Mouse (Mus musculus) layer of hippocampus, postnatal 25 days (tissue): Measurements from ENCODE around the gene Nes. TPM values are rescaled to one million over a fixed set of nuclear protein-coding genes. Genes with fewer than 3 reads are reported as not detected.

Experiments
- DNase-seq, 2 experiments: peaks; one replicate each; pipeline ENCODE4 v3.0.0; 2022; ENCODE audit warnings: mixed read lengths in 2 of 2, low spot score in 1 of 2; ENCODE audit errors: extremely low spot score in 1 of 2
- total RNA-seq, 2 experiments: library from RNA; stranded (reverse); gene quantifications; 2 replicates each; pipeline ENCODE4 v1.2.3; 2021

The Nes gene
- total RNA-seq, 2 experiments from 2014 or later, result 4.6 to 5.5 TPM

DNA sequence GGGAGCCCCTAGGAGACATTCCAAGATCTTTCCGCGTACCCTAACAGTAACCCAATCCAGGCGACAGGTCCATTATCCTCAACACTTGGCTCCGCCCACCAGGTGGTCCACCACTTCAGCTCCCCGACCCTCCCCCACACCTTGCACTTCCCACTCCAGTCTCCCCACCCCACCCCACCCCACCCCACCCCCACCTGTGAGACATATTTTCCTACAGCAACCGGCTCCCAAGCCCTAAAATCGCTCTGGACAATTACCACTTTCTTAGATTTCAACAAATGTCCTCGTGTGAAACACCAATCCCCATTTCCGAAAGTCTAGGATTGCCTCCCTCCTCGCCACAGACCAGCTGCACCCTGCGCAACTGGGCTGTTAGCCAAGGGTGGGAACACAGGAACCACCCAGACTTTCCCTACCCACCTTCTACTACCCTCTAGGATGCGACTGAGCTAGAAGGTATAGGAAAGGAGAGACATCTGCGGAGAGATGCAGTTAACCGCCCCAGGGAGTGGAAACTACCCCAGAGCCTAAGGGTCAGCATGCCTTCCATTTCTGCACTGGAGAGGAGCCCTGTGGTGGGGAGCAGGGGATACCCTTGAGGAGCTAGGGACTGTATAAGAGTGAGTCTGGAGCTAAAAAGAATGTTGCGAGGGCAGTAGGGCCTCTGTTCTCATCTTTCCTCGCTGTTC is 21.5 kb upstream of the Nes start:
- DNase-seq, result no peak

DNA sequence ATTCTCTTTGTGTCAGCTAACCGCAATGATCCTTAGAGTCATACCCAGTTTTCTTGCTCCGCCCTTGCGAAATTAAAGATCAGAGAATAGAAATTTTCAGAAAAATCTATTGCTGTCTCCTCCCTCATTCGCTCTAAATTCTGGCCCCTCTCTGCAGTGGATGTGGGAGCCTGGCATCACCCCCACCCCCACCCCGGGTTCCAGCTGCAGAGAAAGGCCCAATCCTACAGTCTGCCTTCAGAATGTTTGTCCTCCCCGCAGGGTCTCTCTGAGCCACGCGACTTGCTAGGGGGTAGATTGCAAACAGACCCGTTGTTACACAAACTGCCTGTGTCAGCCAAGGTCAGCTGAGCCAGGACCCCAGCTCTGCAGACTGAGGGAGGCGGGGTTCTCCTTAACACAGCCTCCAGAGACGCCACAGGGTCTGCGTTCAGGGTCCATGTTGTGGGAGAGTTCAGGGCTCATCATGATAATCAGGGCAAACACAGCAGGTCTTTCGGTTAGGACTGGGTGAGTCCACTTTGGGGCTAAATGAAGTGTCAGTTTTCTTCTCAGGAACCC is 20.8 kb upstream of the Nes start:
- DNase-seq, result no peak

DNA sequence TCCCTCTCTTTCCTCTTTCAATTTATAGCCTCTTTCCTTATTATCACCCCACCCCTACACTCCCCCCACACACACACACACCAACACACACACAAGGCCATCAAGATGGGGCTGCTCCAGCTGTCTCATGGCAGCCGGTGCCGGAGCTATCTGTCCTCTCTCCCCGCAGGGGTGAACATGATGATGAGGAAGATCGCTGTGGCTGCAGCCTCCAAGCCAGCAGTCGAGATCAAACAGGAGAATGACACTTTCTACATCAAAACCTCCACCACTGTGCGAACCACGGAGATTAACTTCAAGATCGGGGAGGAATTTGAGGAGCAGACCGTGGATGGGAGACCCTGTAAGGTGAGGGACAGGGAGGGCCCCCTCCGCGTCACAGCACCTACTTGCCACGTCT is 18.9 kb upstream of the Nes start:
- DNase-seq, result no peak

DNA sequence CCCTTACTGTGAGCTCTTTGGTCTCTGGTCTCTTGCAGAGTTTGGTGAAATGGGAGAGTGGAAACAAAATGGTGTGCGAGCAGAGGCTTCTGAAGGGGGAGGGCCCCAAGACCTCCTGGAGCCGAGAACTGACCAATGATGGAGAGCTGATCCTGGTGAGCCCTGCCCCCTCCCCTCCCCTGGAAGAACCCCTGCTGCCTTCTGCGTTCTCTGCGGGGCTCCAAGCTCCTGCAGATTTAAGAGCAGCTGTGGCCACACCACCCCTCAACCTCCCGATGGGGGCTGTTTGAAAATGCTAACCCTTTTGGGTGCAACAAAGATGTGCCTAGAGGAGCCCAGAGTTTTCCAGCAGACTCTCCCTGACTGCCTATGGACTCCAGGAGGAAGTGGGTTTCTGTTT is 18.4 kb upstream of the Nes start:
- DNase-seq, result no peak

DNA sequence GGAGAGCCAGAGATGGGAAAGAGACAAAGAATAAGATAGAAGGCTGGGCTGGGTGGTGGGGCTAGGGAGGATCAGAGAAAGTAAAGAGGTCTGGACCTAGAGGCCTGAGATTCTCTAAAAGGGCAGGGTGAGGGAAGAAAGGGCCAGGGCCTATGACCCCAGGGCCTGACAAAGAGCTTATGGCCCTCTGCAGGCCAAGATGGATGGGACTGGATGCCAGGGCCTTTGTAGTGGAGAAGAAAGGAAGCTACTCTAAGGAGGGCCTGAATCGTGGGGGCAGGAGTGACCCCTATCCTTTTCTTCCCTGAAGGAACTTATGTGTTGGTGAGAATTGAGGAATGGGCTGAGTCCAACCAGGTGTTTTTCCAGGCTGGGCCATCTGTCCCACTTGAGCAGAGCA is 12.8 kb upstream of the Nes start:
- DNase-seq, result no peak

DNA sequence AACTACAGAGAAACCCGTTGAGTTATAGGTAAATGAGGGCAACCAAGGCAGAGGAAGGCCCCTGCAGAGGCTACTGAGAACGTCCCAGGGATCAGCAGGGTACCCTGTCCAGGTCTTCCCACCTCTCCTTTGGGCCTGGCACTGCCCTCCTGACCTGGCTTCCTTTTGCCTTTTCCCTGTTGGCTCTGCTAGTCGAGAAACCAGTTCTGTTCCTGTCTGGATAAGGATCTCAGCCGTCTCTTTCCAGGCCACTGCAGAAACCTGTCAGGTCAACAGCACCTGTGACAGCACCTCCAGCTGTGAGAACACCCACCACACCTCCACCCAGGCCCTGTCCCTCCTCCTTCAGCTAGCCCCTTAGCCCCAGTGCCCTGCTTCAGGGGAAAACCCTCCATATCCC is 12.4 kb upstream of the Nes start:
- DNase-seq, result no peak

DNA sequence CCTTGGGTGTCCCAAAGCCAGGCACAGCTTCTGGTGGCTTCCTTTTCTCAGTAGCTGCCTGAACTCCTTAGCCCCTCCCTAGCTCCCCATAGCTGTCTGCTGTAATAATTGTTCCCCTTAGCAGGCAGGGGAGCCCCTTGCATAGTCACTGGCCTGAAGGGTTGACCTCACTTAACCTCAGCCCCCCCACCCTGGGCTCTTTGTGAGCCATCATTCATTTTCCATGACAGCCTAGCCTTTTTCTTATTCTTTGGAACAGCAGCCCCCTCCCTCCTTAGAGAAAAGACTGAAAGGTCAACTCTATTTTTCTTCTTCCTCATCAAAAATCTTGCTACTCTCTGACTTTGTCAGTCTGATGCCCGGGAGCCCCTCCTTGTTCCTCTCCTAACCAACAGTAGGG is 11.9 kb upstream of the Nes start:
- DNase-seq, result no peak

DNA sequence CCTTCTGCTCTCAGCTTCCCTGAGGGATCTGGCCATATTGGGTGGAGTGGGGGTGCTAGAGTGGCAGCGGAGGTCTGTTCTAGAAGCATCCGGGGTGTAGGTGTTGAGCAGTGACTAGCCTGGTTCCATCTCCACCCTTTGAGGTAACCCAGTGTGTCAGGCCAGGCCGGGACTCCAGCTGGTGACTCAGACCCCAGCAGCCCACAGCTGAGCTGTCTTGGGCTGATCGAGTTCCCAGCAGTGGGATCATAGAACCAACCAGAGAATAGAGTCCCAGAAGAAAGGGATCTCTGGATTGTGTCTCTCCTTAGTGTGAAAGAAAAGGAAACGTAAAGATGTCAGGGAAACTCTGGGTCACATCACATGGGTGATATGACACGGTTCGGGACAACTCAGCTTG is 11.5 kb upstream of the Nes start:
- no peak for DNase-seq

DNA sequence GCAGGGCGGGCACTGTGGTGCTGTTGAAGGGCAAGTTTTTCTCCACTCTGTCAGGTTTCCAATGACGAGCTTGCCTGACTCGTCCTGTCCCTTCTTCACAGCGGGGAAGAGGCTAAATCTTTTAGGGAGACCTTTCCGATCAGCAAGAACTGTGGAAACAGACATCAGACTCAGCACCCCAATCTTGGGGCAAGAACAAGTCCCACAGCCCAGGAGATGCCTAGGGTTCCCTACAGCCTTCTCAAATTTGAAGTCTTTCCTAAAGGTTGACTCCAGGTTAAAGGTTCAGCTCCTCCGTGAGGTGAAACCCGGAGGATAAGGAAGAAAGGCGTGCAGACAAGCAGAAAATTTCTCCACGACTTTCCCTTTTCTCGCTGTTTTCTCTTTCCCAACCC is 10.7 kb upstream of the Nes start:
- no peak for DNase-seq

DNA sequence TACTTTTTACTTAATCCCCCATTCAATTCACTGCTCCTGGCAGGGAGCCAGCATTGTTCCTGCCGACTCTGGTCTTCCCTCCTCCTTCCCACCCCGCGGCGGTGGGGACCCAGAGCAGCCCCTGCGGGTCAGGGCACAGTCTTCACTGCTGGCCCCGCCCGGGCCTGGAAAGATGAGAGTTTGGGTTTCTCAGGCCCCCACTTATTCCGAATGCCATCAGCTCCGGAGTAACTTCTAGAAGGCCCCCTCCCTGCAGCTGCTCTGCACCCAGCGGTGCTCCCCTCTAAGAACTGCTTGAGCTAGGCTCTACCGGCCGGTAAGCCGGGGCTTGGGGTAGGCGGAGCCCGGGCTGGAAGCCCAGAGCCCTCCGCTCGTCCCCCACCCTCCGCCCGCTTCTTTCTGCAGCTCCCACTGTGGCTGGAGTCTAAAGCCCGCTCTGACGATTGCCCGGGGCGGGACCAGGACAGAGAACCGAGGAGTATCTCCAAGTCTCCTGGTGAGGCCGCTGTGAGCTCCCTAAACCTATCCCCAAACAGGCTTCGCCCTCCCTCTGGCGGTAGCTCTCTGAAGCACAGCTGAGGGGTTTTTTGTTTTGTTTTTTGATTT is 10.2 kb upstream of the Nes start:
- peak; percentile 63 to 72 for DNase-seq

DNA sequence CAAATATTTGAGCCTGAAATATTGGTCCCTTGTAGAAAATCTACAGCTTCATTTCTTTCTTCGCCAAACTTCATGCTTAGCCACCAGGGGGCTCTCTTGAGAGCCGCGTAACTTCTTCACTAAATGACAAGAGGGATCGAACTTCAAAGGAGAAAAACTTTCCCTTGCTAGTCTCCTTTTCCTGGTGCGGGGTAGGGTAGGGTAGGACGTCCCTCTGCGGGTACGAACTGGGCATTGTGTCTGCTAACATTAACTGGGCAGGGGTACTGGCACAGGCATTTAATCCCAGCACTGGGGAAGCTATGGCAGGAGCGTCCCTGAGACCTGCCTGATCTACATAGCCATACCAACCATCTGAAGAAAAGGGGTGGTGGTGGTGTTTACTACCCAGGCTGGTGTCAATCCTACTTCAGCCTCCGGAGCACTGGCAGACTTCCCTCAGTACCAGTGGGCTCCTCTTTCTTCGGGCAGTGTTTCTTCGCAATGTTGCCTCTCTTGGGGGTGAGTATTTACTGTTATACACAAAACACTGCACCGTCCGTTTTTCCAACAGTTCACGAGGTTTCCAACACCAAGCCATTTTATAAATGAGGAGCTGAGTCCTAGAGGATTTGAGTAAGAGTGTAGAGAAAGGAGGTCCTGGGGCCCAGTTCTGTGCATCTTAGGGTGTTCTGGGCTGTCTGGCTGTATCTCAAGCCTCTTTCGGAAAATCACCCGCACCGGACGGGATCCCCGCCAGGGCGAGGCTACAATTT is 517 bp upstream of the Nes start:
- peak in 1 of 2 experiments; percentile 60 for DNase-seq

DNA sequence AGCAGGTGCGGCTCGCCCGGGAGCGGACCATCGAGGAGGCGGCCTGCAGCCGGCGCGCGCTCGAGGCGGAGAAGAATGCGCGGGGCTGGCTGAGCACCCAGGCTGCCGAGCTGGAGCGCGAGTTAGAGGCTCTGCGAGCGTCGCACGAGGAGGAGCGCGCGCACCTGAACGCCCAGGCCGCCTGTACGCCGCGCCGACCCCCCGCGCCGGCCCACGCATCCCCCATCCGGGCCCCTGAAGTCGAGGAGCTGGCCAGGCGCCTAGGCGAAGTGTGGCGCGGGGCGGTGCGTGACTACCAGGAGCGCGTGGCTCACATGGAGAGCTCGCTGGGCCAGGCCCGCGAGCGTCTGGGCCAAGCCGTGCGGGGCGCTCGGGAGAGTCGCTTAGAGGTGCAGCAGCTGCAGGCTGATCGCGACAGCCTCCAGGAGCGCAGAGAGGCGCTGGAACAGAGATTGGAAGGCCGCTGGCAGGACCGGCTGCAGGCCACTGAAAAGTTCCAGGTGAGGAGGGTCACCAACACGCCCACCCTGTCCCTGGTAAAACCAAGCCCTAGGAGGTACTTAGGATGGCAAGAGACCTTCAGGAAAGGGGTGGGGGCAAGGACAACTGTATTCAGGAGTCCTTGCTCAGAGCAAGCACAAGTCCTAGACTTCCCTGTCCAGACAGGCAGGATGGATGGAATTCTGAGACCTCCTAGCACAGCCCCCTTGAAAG is 768 bp downstream of the Nes start:
- no peak for DNase-seq

DNA sequence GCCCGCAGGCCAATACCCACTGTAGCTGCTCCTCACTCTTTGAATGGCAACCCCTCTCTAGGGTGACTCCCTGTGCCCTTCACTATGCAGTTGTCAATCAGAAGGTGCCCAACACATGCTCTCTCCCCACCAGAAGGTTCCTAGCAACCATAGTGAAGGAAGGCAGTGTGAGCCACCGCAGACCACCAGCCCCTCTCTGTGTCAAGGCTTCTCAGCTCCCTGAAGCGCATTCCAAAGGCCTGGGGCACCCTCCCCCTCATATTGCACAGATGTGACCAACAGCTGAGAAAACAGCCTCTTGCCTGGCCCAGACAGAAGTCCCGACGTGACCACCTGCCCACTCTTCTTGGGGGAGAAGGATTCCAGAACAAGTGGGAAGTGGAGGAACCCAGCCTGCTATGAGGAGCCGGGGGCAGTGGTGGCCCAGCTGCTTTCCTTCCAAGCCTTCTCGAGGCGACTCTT is 1.4 kb downstream of the Nes start:
- no peak for DNase-seq

DNA sequence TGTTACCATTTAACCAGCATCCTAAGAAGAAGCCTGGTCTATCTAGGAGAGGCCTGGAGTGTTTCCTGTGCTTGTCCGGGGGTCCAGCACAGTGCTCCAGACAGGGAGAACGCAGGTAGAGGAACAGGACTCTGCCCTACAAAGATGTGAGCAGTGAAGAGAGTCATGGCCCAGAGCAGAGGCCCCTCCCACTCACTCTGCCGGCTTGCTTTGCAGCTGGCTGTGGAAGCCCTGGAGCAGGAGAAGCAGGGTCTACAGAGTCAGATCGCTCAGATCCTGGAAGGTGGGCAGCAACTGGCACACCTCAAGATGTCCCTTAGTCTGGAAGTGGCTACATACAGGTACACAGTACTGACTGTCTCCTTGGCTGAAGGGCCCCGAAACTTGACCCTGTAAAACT is 1.9 kb downstream of the Nes start:
- DNase-seq, result no peak

DNA sequence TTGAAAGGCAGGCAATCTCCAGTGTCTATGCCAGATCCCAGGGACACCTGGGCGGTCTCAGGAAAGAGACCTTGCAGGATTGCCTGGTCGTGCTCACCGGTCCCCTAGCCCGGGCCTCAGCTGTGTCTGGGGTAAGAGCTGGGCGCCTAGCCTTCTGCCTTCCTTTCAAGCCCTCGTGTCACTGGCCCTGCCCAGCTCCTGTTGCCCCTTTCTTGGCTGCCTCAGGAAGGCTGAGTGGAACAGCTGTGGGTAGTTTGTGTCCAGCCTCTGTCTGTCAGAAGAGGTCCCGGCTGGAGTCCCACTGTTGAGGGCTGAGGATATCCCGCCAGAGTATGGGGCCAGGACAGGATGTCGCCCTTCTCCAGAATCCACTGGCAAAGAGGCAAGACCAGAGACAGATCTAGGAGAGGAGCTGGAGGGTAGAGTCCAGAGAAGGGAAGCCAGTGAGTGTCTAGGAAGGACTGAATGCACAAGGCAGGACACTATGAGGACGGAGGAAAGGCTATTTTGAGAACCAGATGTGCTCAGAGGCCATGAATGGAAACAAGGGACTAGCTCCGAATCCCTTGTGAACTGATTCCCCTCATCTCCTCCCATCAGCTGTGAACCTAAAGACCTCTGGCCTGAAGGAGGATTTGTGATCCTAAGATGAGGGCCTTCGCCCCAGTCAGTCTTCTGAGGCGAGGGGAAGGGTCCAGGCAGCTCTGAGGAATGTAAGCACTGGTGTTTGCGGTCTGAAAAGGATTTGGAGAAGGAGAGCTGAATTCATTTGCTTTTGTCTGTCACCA is 2.9 kb downstream of the Nes start:
- no peak for DNase-seq

DNA sequence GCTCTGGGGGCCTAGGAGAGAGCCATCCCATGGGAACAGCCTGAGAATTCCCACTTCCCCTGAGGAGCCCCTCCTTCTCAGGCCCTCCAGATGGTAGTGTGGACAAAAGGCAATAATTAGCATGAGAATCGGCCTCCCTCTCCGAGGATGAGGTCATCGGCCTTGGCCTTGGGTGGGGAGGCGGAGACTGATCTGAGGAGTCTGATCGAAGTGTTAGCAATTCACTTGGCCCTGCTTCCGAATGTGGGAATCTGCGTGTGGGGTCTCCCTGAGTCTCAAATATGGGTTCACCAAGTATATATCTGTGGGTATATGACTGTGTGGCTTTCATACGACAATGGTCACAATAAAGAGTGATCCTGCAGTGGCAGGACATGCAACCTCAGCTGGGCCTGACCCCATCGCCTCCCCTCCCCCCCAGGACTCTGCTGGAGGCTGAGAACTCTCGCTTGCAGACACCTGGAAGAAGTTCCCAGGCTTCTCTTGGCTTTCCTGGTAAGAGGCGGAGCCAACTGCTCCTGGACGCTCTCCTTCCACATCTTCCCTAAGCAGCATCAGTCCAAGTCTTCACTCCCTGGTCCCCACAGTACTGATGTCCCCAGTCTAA is 3.6 kb downstream of the Nes start:
- DNase-seq, result no peak

DNA sequence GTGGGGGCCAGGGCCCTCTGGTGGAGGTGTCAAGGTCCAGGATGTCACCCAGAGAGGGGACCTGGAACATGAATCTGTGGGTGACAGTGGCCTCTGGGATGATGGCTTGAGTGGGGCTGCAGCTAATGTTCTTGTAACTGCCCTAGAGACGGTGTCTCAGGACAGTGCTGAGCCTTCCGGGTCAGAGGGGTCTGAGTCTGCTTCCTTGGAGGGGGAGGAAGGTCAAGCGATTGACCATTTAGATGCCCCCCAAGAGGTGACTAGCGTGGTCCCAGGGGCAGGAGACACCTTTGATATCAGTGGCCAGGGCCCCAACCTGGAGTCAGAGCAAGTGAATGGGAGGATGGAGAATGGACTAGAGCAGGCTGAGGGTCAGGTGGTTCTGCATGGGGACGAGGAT is 8.6 kb downstream of the Nes start:
- DNase-seq, result no peak

DNA sequence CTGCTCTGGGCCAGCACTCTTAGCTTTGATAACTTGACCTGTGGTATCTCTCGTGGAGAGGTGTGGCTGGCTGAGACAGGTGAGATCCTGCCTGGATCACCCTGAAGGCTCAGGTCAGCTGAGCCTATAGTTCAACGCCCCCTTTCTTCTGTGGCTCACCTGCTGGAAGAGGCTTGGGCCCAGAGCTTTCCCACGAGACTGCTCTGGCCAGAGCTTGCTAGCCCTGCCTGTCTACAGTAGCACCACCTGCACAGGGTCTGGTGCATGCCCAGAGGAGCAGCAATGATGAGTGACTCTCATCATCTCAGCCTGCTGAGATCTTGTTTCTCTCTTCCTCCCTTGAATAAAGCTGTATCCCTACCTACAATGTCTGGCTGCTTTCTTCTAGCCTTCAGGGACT is 9.2 kb downstream of the Nes start:
- no peak for DNase-seq

DNA sequence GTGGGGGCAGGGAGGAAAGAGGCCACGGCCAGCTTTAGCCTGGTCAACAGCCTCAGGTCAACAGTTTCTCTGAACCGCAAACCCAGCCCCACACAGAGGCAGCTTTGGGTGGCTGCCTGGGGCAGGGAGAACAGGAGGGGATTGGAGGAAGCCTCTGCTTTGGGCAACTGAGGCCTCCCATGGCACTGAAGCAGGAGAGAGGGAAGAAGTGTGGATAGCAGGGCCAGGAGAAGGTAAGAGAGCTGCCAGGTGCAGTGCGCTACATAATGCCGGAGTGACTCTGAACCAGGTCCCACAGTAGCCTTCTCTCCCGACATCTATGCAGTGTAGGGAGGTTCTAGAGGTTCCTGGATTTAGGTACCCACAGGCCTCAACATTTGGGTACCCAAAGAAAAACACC is 9.8 kb downstream of the Nes start:
- DNase-seq, result no peak
